Mouse (Mus musculus) frontal cortex, postnatal 10 days (tissue): ENCODE measurements around the gene Slc36a4.
A peak's percentile ranks its signal among the peaks of the same experiment; 100 is the strongest.

Experiments
- DNase-seq, 2 experiments: peaks; one replicate each; pipeline ENCODE4 v3.0.0; 2022; ENCODE audit warnings: low spot score in 2 of 2, mixed read lengths in 1 of 2

Slc36a4 gene

DNA sequence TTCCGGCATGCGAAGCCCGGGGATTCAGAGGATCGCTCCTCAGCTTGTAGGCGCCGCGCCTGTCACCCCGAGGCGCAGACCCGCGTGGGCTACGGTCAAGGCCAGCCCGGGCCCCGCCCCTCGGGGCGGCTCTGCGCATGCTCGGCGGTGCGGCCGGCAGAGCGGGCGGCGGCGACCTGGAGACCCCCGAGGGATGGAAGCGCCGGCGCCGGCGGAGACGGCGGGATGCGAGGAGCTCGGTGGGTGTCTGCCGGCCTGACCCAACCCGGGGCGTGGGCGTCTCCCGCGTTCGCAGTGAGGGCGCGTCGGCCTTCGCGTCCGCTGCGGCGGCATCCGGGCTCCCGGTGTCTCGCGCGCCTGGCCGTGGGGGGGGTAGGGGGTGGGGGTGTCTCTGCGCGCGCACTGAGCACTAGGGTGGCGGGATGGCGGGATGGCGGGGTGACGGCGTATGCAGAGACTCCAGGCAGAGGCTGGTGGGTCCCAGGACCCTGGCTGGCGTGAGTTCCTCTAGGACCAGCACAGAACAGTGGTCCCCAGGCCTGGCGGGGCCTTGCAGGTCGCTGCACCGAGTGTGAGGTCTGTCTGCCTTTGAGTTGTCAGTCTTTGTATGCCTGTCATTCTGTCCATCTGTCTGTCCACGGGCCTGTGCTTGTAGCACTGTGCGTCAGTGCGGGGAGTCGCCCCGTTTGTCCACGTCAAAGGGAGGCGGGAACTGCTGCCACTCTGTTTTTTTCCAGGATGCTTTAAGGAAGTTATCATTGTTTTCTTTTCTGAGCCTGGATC, at the start of gene Slc36a4:
Slc36a4 (plus strand) TSS at position 140 of the 783 bp plus-strand sequence.
- DNase-seq, result peak; percentile 45 to 74

DNA sequence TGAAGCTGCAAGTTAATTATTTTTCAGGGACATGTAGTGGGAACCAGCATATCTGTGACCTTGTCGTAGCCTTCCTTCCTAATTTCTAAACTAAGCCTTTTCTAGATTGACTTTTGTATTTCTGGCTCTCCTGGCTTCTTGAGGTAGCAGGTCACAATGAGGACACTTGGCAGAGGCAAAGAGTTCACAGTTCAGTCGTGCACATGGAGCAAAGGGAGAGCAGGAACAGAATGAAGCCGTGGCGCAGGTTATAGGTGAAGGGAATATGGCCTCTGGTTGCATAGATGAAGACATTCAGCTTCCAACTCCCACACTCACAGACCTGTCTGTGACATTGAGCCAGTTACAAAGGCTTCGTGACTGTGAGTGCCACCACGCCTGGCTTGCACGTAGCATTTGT, 44.9 kb upstream of the Slc36a4 start:
- DNase-seq, result no peak

DNA sequence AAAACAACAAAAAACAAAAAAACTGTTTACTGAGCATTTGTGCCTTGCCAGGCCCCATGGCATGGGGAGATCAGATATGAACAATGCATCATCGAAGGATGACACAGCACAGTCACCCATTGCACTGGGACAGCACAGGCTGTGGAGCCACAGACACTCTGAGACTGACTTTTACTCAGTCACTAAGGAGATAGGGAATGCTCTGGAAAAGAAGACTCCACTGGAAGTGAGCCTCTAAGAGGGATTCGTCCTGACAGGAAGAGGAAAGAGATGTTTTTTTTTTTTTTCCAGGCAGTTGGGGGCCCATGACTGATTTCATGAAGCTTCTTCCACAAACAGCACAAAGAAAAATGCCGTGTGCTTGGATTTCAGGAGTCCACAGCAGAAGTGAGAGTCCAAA, 40.1 kb upstream of the Slc36a4 start:
- DNase-seq, result no peak

DNA sequence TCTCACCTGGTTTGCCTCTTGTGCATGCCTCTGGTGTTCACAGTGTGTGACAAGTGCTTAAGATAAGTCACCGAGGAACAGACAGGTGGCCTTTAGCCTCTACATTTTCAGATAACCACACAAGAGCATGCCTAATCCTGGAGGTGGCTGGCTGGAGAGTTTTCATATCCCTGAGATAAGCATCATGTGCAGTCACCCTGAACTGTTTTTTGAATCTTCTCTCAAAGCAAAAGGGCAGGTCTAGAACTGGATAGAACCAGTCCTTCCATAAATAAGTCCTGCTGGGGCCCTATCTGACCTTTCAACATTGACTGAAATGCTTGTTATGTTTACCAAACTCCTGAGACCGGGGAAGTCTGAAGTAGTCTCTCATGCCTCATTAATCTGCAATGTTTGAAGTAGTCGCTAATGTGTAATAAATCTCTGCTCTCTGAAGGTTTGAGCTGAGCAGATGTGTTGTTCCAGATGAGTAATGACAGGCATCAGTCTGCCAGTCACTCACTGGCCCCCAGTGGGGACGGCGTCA, 39.5 kb upstream of the Slc36a4 start:
- no peak for DNase-seq

DNA sequence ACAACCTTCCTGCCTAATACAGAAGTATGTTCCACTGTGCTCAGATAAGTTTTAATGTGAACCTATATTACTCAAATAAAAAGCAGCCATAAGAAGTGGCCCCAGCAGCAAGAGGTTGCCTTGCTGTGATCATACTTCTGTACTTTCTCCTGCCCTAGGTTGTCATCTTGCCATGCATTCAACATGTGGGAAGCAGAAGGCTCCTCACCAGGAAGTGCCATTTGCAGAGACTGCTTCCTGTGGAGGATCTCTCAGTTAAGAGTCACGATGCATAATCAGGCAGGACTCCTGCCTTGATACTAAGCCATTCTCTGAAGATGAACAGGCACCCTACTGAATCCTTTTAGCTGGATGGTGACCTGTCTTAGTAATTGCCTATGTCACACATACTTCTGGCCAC, 37.3 kb upstream of the Slc36a4 start:
- no peak for DNase-seq

DNA sequence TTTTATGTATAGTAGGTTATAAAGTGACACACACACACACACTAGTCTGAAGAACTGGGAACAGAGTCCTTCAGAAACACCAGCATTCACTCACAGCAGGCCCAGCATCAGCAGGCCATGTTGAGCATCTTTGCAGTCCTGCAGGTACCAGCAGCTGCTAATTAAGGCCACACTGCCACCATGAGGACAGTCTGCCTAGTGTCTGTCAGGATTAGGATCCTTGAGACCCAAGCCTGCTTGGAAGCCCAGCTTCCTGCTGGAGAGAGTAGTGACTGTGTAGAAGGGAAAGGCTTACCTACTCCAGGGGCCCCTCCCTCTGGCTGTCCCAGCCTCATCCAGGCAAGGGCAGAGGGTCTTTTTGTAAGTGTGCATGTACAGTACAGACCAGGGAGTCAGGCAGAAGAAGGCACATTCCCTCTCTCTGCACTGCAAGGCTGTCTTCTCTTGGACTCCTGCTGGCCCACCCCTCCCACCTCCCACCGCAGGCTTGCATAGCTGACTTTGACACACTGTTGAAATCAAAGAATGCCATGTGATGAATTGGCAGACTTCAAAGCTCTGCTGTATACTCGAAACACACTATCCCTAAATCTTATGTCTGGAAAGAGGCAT, 27.6 kb upstream of the Slc36a4 start:
- DNase-seq, result peak; percentile 28 to 77

DNA sequence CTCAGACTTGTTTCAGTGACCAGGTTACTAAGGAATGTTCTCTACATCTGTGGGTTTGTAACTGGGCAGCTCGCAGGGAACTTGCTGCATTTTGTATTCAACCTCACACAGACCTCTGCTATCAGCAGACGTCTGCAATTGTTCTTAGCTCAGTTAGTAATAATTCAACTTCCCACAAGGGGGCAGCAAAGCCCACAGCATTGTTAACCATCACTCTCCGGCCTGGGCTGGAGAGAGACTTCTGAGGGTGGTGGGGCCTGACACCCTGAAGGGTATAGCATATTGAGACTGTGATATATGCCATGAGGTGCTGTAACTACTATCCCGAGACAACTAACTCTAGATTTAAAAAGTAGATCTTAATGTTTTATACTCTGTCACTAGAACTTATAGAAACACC, 24.3 kb upstream of the Slc36a4 start:
- DNase-seq, result peak; percentile 11 to 62

DNA sequence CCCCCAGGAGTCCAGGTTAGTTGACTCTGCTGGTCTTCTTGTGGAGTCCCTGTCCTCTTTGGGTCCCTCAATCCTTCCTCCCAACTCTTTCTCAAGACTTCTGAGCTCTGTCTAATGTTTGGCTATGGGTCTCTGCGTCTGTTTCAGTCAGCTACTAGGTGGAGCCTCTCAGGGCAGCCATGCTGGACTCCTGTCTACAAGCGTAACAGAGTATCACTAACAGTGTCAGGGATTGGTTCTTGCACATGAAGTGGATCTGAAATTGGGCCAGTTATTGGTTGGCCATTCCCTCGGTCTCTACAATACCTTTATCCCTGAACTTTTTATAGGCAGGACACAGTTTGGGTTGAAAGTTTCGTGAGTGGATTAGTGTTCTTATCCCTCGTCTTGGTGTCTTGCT, 22.2 kb upstream of the Slc36a4 start:
- DNase-seq, result no peak

DNA sequence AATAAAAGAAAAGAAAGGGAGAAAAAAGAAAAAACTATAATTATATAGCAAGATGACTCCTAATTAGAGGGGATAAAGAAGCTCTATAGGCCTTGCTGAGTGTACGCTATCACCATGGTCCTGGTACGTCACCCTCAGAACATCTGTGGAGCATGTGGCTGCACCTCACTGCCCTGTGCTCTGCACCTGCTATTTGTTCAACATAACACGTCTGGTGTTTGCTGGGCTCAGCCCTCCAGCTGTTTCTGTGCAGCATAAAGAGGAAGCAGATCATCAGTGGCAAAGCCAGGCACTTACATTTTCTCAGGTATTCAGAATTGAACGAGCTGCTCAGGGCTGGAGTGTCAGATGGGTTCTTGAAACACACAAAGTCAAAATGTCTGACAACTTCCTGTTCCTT, 15.7 kb upstream of the Slc36a4 start:
- no peak for DNase-seq

DNA sequence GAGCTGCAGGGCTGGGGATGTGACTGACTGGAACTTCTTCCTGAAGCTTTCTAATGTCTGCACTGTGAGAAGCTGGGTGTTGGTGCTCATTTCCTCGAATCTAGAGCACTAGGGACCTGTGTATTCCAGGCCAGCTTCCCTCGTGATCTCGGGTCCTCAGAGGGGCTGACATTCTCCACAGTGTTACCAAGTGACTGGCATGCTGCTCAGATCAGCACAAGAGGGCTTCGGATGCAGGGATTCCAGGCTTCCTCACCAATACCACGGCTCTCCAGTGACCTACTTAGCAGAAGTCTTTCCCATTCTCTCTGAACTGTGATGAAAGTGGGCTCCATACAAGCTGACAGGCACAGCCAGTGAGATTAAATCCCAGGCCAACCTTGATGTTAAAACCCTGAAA, 14.5 kb upstream of the Slc36a4 start:
- DNase-seq, result no peak

DNA sequence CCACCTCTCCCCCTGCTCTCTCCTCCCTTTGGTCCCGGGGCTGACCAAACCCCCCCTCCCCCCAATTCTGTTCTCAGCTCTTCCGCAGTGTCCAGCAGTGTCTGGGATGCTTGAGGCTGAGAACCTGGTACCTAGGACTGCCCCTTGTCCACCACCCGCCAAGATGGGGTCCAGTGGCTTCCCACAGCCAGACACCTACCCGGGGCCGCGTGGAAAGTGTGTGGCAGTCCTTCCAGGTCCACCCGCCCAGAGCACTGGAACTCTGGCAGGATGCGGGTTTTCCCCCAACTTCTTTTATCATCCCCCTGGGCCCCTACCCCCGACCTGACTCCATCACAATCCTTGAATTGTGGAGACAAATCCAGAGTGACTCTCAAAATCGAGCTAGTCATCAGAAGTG, 3.8 kb upstream of the Slc36a4 start:
- DNase-seq, result no peak

DNA sequence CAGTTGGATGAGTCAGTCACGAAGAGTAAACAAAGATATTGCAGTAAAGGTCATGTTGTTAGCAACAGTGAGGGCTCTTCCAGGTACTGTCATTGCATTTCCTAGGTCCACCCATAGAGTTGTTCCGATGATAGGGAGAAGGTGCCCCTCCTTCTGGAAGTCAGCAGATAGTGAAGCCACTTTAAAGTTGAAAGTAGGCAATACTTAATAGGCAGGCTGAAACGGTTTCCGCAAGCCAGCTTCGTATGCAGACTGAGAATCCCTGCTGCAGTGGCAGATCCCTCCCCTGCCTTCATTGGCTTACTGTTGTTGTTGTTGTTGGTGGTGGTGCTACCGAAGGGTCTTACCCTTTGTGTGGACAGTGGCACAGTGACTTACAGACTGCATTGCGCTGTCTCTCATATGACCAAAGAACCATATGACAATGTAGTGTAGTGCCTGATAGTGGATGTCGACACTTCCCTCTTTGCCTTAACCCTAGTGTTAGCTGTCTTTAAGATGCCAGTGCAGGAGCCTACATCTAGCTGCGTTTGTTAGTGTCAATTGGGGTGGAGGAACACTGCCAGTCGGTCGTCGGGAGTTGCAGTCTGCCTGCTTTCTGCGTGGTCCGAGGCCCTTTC, 449 bp upstream of the Slc36a4 start:
- no peak for DNase-seq

DNA sequence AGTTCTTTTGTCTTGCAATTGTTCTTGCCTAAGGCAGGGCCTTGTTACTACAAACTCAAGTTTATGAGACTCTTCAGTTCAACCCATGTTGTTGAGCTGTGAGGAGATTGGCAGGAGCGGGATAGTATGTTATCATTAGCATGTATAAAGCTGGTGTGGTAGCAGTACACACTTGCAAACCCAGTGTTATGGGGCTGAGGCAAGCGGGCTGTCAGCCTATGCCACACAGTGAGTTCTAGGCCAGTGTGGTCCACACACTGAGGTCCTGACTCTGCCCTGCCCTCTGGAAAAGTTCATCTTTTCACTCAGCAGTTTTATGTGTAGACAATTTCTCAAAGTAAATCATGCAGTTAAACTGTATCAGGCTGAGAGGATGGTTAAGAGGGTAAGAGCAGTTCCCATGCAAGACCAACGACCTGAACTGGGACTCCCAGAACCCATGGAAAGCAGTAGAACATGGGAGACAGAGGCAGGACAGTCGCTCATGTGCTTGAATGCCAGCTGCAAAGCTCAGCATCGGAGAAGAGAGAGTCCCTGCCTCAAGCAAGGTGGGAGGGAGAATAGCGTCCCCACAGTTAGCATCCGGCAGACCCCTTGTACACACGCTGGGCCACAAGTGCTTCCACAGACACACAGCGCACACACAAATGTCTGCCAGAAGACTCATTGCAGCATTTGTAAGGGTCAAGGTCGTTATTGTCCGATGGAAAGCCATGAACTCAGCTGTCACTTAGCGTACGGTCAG, 1.5 kb downstream of the Slc36a4 start:
- no peak for DNase-seq

DNA sequence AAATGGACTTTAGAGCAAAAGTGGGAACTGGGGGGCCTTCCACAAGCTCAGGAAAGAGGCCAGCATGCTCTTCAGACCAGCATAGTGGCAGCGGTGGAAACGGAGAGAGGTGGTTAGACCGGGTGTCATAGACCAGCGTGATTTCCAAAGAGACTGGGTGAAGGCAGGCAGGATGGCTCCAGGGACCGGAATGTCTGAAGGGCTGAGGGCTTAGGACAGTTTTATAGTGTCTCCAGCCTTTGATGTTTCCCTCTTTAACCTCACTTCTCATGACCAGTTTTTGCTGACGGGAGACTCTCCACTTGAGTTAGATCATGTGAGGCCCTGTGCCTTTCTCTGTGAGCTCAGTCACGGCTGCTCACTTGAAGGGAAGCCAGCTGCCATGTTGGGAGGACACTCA, 2.1 kb downstream of the Slc36a4 start:
- no peak for DNase-seq

DNA sequence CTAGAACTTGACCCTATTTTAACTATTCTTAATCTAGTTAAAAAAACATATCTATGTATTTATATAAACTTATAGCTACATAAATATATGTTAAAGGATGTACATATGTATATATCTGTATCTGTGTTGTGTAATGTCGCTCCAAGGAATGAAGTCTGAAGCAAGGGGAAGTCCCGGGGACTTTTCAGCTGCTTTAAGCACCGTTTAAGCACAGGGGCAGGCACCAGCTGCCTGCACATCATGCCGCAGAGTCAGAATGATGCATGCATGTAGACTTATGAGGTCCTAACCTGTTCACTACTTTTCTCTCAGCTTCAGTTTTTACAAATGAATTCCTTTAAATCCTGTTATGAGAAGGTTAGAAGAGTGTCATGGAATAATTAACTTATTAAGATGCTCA, 5.3 kb downstream of the Slc36a4 start:
- no peak for DNase-seq

DNA sequence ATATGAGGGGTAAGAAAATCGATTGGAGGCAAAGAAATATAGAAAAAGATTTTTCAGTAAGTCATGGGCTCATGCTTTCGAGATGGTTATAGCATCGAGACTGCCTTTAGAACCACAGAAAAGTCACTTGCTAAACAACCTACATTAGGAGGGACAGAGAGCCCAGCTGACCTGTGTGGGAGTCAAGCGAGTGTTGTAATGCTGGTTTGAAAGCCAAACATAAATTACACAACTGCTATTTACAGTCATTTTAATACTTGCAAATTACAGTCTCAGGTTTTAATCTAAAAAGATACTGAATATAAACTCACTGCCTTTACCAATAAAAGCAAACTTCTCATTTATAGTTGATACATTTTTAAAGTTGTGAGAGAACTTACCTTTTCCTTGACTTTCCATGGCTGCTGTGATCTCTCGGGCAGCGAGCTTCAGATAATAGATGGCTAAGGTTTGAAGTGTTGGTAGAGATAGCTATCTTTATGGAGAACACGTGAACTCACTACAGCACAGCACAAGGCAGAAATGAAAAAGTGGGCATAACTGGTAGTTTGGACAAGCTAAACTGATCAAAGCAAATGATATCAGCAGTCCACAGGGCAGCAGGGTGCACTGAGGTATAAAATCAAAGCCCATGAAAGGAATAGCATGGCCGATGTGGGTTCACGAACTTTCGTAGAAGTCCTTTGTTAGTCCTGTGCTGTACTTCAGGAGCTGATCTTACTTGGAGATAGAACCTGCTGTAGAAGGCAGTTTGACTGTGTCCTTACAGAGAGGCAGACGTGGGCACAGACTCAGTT, 5.9 kb downstream of the Slc36a4 start:
- DNase-seq, result no peak

DNA sequence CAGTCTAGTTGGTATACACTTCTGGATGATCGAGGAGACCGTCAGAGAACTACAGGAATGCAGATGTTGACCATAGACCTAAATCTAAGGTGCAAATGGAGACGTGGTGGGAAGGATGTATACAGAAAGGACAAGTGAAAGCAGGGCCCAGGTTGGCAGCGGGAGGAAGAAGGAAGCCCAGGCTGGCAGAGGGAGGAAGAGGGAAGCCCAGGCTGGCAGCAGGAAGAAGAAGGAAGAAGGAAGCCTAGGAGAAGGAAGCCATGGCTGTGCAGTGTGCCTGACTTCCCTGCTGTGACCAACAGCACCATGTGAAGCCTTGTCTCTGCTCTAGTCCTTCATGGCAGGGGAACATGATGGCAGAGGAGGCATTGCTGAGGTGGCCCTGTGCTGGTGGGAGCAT, 7.8 kb downstream of the Slc36a4 start:
- DNase-seq, result no peak

DNA sequence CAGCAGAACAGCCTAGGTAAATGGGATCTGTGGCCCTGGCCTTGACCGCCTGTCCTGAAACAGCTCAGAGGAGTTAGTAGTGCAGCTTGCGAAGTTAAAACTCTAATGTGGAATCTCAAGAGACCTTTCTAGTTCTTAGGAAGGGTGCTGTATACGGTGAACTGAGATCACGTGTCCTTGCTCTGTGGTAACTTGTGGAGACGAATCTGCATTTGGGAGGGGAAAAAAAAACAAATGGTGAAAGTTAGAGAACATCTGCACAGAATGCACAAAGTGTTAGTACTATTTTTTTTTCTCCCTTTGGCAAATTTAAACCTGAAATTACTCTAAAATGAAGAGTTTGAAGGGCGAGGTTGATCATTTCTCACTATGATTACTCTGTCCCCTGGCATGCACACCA, 8.8 kb downstream of the Slc36a4 start:
- no peak for DNase-seq

DNA sequence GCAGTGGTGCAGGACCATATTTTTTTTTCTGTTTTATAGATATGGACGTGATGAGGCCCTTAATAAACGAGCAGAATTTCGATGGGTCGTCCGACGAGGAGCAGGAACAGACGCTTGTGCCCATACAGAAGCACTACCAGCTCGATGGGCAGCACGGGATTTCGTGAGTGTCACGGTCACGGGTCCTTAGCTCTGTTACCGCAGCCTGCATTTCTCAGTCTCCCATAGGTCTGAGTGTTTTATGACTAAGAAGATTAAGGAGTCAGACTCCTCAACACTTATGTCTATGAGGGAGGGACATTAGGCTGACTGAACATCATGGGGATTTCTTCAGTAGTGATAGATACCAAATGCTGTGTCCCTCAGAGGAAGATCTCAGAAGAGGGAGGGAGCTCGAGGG, 10.1 kb downstream of the Slc36a4 start:
- DNase-seq, result no peak

DNA sequence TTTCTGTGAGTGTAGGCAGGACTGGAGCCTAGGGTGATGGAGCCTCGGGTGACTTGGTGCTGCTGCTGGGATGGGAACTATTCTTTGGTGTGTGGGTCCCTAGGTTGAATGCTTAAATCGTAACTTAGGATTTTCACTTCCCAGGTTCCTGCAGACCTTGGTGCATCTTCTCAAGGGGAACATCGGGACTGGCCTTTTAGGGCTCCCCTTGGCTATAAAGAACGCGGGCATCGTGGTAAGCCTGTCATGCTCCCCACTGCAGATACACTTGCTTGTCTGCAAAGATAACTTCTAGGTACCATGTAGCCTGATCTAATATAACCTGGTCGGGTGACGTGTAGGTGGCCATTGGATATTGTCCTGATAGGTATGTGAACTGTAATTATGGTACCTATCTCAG, 11.0 kb downstream of the Slc36a4 start:
- DNase-seq, result no peak

DNA sequence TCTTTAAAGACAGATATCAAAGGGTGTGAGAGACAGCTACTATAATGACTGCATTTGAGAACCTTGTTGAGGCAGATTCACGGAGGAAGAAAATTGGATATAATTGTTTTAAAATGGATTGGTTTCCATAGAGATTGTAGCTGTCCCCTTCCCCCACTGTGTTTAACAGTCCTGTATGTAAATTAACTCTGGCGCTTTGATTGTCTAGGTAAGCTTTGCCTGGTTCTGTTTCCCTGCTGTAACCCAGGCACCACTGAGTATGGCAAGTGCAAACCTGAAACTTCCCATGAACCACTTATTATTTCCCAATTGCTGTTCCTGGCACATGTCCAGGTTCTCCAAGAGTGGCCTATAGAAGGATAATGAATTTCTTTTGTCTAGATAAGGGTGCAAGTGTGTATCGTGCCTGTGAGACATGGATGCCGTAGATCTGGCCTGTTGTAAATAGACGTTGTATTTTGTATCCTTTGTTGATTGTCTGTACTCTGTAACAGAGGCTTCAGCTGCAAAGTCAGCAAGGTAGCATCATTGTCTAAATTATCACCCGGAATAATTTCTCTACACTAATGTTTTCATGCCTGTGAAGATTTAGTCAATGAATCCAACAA, 11.8 kb downstream of the Slc36a4 start:
- no peak for DNase-seq
